Mouse (Mus musculus) Patski (cell line): ENCODE results near the gene Daam1. TPM values are rescaled to one million over a fixed set of nuclear protein-coding genes. Genes with fewer than 3 reads are reported as not detected.

ENCODE experiments used
- ATAC-seq: fragments of 100-300 bp; one replicate; pipeline ENCODE4 v1.8.0; 2021
- CTCF ChIA-PET: fragments of 350-600 bp; sonication (Branson Sonifier 250); formaldehyde crosslinking; loops from one replicate; lab custom pipeline; 2022; ENCODE audit warnings: inconsistent platforms; lab: Charles Lee
- POLR2A ChIA-PET: fragments of 350-600 bp; sonication (Branson Sonifier 250); formaldehyde crosslinking; loops from one replicate; lab custom pipeline; 2022; ENCODE audit warnings: antibody characterized with exemption, inconsistent platforms; lab: Charles Lee
- DNase-seq: peaks from one replicate; pipeline ENCODE4 v3.0.0-alpha.2; 2011; ENCODE audit warnings: low read depth, low spot score
- H3K27me3 ChIP-seq: fragments of 371-371 bp; one replicate; pipeline ENCODE4 v1.5.1; 2021
- CTCF ChIP-seq: fragments of 100-300 bp; IDR thresholded peaks from one replicate; pipeline ENCODE4 v1.5.1; 2021
- in situ Hi-C: fragments of 300-500 bp; cut with MboI; formaldehyde crosslinking; loops from 3 replicates; pipeline ENCODE4 v1.11.1; 2018; ENCODE audit warnings: low pct_unique_long_range_greater_than_20kb, mixed read lengths
- polyA plus RNA-seq: library from polyadenylated mRNA; unstranded; gene quantifications from one replicate; pipeline ENCODE4 v1.2.3, GENCODE M21; 2021

Gene Daam1
- polyA plus RNA-seq, 1 experiment from 2014 or later: 12.9 TPM

DNA sequence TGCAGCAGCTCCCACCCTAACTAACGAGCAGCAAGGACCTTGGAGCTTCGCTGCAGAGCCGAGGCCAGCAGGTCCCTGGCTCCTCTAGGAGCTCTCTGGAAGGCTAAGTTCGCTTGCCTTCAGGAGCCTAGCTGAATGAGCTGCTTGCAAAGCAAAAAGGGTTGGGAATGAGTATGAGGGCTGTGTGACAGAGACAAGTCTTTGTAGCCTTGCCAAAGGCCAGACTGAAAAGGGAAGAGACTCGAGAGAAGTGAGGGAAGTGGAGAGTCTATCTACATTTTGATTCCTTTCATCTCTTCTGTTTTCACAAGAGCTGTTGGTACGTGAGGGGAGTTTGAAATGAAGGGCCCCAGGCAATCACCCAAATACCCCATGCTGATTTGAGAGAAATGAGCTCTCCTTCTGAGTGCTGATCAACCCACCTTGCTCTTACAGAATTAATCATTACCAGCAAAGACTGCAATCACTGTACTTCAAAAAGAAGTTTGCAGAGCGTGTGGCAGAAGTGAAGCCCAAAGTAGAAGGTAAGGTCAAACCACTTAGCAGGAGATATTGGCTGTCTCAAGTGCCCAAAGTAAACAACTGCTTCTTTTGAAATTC, 145.6 kb downstream of the Daam1 start:
- ChIA-PET CTCF (interaction anchor here (1.3 to 2.2 kb wide), 3 partner anchors 10 to 110 kb away, joined by 3 to 7 read pairs (median 3); no protein-coding TSS in a partner anchor), POLR2A (no interaction called here)
- in situ Hi-C loops: no loop called here
- H3K27me3 ChIP-seq: no peaks in the 10 kb centered on the region
- no peak for DNase-seq
- no peak for ATAC-seq
- TF ChIP-seq CTCF: no peak

DNA sequence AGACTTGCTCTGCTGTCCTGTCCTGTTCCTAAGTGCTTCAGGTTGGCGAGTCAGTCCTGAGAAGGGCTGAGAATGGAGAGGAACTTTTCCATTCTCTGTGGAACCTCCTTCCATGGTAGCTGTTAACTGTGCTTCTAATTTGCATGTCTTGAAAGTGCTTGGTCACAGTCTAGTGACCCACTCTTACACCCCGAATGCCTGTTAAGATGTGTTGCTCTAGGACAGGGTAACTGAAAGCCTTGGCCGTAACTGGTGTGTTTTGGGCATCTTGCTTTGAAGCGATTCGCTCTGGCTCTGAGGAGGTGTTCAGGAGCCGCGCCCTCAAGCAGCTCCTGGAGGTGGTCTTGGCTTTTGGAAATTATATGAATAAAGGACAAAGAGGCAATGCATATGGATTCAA, 146.5 kb downstream of the Daam1 start:
- ATAC-seq (no peak), DNase-seq (no peak)
- ChIA-PET CTCF (interaction anchor here (2.2 kb wide), 1 partner anchor 9 kb away, joined by 7 read pairs; no protein-coding TSS in a partner anchor), POLR2A (no interaction called here)
- no peak for TF ChIP-seq CTCF
- H3K27me3 ChIP-seq: no peaks in the 10 kb centered on the region
- in situ Hi-C loops: no loop called here

DNA sequence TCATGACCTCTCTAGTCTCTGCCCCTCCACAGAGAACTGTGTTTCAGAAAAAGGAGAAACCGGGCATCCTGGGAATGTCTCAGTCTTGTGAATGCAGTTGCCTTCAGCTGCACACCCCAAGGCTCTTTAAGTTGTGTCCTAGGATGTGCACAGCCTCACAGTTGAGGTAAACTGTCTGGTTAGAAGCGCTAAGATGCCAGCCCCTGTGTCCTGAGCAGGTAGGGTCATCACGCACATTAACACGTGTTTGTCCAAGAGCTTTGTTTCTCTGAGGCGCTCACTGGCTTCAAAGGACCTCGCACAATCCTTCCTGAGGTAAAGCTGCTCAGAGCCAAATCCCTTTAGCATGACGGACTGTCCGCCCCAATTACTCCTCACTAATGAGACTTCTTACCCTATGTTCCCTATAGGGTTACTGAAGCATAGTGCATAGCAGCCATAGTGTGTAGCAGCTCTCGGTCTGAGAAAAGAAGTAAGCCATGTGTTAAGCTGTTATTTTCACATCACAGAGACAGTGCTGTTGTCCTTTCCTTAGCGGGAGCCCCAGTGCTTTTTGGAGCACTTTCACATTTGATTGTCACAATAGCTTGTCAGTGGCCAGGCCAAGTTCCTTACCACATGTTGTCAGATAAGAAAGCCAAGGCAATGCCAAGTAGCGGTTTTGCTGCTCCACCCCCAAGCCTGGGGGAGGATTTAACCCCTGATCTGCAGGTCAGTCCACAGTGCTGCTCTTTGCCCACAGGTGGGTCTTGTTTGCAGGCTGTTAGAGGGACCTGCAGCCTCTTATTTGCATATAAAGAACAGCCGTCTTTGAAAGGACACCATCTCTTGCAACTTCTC, 147.9 kb downstream of the Daam1 start:
- no peaks in the 10 kb centered on the region for H3K27me3 ChIP-seq
- ChIA-PET CTCF (interaction anchor here (0.9 kb wide), 1 partner anchor 146 kb away, joined by 3 read pairs; no protein-coding TSS in a partner anchor), POLR2A (no interaction called here)
- in situ Hi-C loops: no loop called here
- no peak for ATAC-seq
- TF ChIP-seq CTCF: no peak
- no peak for DNase-seq

DNA sequence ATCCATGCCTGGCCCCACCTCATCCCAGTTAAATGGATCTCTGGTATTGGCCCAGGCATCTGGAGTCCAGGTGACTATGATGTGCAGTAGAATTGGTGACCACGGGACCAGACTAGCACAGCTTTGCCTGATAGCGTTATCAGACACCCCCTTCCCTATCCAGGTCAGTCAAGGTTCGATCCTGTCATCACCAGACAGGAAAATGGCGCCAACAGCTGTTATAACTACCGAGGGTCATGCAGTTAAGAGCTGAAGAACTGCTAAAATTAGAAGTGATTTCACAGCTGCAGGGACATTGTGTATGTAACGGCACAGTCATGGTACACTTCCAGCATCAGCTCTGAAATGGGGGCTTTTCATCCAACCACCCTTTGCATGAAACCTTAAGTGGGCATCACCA, 149.3 kb downstream of the Daam1 start:
- ChIA-PET POLR2A (no interaction called here), CTCF (no interaction called here)
- DNase-seq: no peak
- in situ Hi-C loops: no loop called here
- TF ChIP-seq CTCF: no peak
- ATAC-seq: no peak
- no peaks in the 10 kb centered on the region for H3K27me3 ChIP-seq

DNA sequence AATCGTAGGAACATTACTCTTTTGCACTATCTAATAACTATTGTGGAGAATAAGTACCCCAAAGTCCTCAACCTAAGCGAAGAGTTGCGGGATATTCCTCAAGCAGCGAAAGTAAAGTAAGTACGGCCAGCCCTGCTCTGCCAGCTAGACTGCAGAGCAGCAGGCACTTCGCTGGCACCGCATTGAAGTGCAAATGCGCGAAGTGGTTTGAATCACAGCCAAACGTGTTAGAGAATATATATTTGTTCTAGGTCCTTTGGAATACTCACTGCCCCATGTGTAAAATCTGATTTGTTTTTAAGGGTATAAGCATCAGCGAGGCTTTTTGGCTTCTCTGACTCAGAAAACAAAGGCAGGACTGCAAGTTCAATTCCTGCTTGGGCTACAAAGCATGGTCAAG, 149.9 kb downstream of the Daam1 start:
- in situ Hi-C loops: no loop called here
- DNase-seq (no peak), ATAC-seq (no peak)
- ChIA-PET CTCF (no interaction called here), POLR2A (no interaction called here)
- no peaks in the 10 kb centered on the region for H3K27me3 ChIP-seq
- TF ChIP-seq CTCF: no peak

DNA sequence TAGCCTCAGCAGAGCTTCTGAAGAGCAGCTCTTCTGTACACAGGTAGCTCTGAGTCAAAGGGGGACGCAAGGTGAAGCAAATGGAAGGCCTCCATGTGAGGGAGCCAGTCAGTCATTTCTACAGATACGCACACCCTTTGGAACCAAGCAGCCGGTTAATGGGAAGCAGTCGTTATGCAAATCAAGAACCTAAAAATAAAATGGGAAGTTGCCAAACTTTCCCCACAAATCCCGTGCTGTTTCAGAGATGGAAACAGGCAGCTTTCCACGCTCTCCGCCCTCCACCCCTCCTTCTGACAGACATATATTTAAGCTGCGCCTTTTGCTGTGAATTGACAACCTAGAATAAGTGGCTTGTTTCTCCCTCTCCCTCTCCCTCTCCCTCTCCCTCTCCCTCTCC, 150.4 kb downstream of the Daam1 start:
- H3K27me3 ChIP-seq: no peaks in the 10 kb centered on the region
- no peak for TF ChIP-seq CTCF
- ChIA-PET POLR2A (no interaction called here), CTCF (interaction anchor here (1.0 kb wide), 1 partner anchor 10 kb away, joined by 4 read pairs; no protein-coding TSS in a partner anchor)
- in situ Hi-C loops: no loop called here
- DNase-seq (no peak), ATAC-seq (no peak)

DNA sequence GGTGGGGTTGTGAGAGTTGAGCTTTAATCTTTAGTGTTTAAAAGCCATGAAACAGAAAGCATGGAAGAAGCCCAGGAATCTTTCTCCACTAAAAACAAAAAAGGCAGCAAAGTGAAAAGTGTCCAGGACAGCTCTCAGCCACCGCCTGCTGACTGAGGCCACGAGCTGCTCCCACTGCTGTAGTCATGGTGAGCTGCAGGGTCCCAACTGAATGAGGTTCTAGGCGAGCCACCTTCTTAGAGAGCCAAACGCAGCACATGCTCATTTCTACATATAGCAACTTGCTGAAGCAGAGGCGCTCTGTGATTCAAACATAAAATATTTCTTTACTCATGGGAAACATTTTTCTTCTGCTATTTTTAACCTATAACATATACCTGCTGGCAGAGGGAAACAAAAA, 150.9 kb downstream of the Daam1 start:
- TF ChIP-seq CTCF: no peak
- in situ Hi-C loops: no loop called here
- ATAC-seq (no peak), DNase-seq (no peak)
- ChIA-PET POLR2A (no interaction called here), CTCF (interaction anchor here (1.0 kb wide), 1 partner anchor 10 kb away, joined by 4 read pairs; no protein-coding TSS in a partner anchor)
- no peaks in the 10 kb centered on the region for H3K27me3 ChIP-seq

DNA sequence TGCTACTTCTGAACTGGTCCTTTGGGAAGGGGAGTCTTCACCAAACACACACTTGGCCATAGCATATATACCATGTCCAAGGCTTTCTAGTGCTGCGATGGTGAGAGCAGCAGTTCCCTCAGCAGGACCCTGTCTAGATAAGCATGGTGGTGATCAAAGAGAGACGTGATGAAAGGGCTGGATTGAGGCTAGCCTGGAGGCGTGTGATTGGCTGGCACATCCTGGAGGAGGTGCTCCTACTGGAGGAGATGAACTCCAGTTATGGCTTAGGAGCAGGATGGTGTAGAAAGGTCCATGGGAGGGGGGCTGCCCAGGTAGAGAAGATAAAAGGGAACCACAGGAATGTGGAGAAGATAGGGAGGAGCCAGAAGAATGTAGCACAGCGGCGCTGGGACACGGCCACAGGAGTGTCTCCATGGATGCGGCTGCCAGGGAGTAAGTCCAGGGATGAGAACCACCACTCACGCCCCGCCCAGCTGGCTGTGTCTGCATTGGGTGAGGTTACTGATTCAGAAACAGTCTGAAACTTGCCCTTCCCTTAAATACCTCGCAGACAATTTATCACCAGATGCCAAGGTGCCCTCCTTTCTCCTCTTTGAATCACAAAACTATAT, 152.3 kb downstream of the Daam1 start:
- CTCF ChIA-PET: interaction anchor here (0.9 kb wide), 1 partner anchor 8 kb away, joined by 3 read pairs; no protein-coding TSS in a partner anchor
- no peaks in the 10 kb centered on the region for H3K27me3 ChIP-seq
- in situ Hi-C loops: no loop called here
- no peak for TF ChIP-seq CTCF
- no peak for DNase-seq
- POLR2A ChIA-PET: no interaction called here
- no peak for ATAC-seq

DNA sequence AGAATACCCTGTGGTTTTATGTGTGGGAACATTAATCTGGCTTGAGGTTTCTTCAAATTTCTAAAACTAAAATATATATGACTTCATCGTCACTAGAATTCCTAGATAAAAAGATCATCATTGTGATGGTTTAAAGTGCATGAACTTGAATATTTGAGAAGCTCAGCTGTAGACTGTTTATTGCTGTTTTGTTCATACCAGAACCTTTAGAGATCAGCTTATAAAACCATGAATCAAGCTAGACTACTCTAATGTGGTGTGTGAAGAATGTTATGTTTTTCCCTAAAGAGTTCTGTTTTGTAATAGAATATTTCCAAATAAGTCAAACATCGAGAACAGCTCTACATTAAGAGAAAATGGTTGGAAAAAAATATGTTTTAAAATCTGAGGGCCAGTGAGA, 156.3 kb downstream of the Daam1 start:
- TF ChIP-seq CTCF: no peak
- CTCF ChIA-PET: interaction anchor here (1.3 to 1.4 kb wide), 2 partner anchors 10 to 28 kb away, joined by 4 to 7 read pairs; no protein-coding TSS in a partner anchor
- peak; percentile 19 for DNase-seq

DNA sequence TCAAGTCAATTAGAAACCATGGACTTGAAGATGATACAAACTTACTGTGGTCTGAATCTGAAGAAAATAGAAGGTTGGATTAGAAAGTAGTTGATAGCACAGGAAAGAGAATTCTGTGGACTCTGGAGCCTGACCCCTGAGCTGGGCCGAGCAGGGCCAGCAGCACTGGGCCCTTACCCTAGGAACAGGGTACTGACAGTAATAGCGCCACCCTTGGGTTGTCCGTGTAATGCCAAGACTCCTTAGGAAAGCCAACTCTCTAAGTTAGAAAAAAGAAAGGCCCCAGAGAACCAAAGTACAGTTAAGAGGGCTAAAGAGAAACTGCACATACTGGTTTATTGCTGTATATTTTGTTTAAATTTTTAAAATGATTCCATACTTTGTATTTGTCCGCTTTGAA, 157.0 kb downstream of the Daam1 start:
- ChIA-PET POLR2A (no interaction called here), CTCF (interaction anchor here (1.3 to 1.5 kb wide), 2 partner anchors 10 to 29 kb away, joined by 3 to 4 read pairs; no protein-coding TSS in a partner anchor)
- no peak for TF ChIP-seq CTCF
- DNase-seq: no peak
- in situ Hi-C loops: no loop called here
- ATAC-seq: no peak
- no peaks in the 10 kb centered on the region for H3K27me3 ChIP-seq

More for the DNA sequence above, 156.3 kb downstream of the Daam1 start:
- no peak for ATAC-seq
- POLR2A ChIA-PET: no interaction called here
- no peaks in the 10 kb centered on the region for H3K27me3 ChIP-seq
- in situ Hi-C loops: no loop called here
